Mouse (Mus musculus): ENCODE results near the gene D5Ertd579e.

- no peak for TF ChIP-seq CTCF (IDR thresholded peaks at IDR 0.05; ENCODE audit: low read depth, low read length)
- TF ChIP-seq POLR2A (IDR thresholded peaks at IDR 0.05; ENCODE audit: borderline replicate concordance, low read depth, low read length), result no peak
Observed at GRCm38 (mm10) chr5:36735106-36735505, 39.3 kb upstream of the D5Ertd579e start.
